Mouse (Mus musculus) MEL (cell line): ENCODE data around the gene Stxbp1.

Experiments
- BHLHE40 ChIP-seq: IDR thresholded peaks from 2 replicates; pipeline ENCODE4 v1.6.1; 2012; ENCODE audit warnings: low read depth, mild to moderate bottlenecking, inconsistent platforms, low read length, improper control_type of control experiment, borderline replicate concordance
- CTCF ChIP-seq, 3 experiments: IDR thresholded peaks in 2 of 3; conservative IDR thresholded peaks in 1 of 3; 2 replicates each; pipeline ENCODE4 v1.5.1; 2011 to 2012; ENCODE audit warnings: low read length in 3 of 3, low read depth in 2 of 3, mild to moderate bottlenecking in 2 of 3, improper control_type of control experiment in 1 of 3, inconsistent platforms in 1 of 3, mixed read lengths in 1 of 3, moderate library complexity in 1 of 3; ENCODE audit not compliant: control insufficient read depth in 1 of 3, insufficient read depth in 1 of 3, poor library complexity in 1 of 3, severe bottlenecking in 1 of 3
- EP300 ChIP-seq, 2 experiments: IDR thresholded peaks; 2 replicates each; pipeline ENCODE4 v1.6.1; 2011; ENCODE audit warnings: improper control_type of control experiment in 2 of 2, low read length in 2 of 2, low read depth in 1 of 2, mild to moderate bottlenecking in 1 of 2
- MAFK ChIP-seq: IDR thresholded peaks from 2 replicates; pipeline ENCODE4 v1.6.1; 2011; ENCODE audit warnings: low read depth, mild to moderate bottlenecking, low read length, improper control_type of control experiment, borderline replicate concordance
- MAX ChIP-seq: IDR thresholded peaks from 2 replicates; pipeline ENCODE4 v1.6.1; 2011; ENCODE audit warnings: low read length, improper control_type of control experiment
- SMC3 ChIP-seq: IDR thresholded peaks from 2 replicates; pipeline ENCODE4 v1.6.1; 2011; ENCODE audit warnings: low read depth, low read length, improper control_type of control experiment
- ZMIZ1 ChIP-seq: IDR thresholded peaks from 2 replicates; pipeline ENCODE4 v1.6.1; 2012; ENCODE audit warnings: low read depth, mild to moderate bottlenecking, inconsistent platforms, low read length, improper control_type of control experiment, moderate library complexity

- TF ChIP-seq CTCF (IDR thresholded peaks at IDR 0.05 in 2 of 3, conservative IDR thresholded peaks at IDR 0.05 in 1 of 3; ENCODE audit: control insufficient read depth in 1 of 3, insufficient read depth in 1 of 3, low read depth in 2 of 3, low read length in 3 of 3, poor library complexity in 1 of 3, severe bottlenecking in 1 of 3) = no peak; a peak in 1 of 6 replicates
- TF ChIP-seq MAX = no peak
- no peak for TF ChIP-seq SMC3
- TF ChIP-seq BHLHE40 = no peak
- no peak for TF ChIP-seq MAFK
- no peak for TF ChIP-seq EP300 (IDR thresholded peaks at IDR 0.05; ENCODE audit: low read depth in 1 of 2, low read length in 2 of 2)
- no peak for TF ChIP-seq ZMIZ1
Observed at GRCm38 (mm10) chr2:32756674-32757055, 90.4 kb downstream of the Stxbp1 start.
